Mouse (Mus musculus) kidney, postnatal 0 days (tissue): ENCODE data around the gene Fndc3b. TPM values are rescaled to one million over a fixed set of nuclear protein-coding genes. Genes with fewer than 3 reads are reported as not detected.

Experiments
- ATAC-seq: fragments of 200-750 bp; cut with Nextera tagmentation; replicated peaks from 2 replicates; pipeline ENCODE4 v1.8.0; 2017; ENCODE audit warnings: low read depth, moderate number of reproducible peaks, moderate TSS enrichment, moderate library complexity; ENCODE audit not compliant: low FRiP score
- DNase-seq: peaks from one replicate; pipeline ENCODE4 v3.0.0-alpha.2; 2016; ENCODE audit warnings: low spot score
- H3K27ac ChIP-seq: fragments of 300-500 bp; sonication (generic); 2 replicates; pipeline ENCODE4 v1.5.1; 2014; ENCODE audit warnings: mild to moderate bottlenecking
- H3K27me3 ChIP-seq: fragments of 300-500 bp; sonication (generic); 2 replicates; pipeline ENCODE4 v1.6.1; 2014; ENCODE audit warnings: low read length, mixed read lengths; ENCODE audit not compliant: insufficient read depth
- H3K36me3 ChIP-seq: fragments of 300-500 bp; sonication (generic); 2 replicates; pipeline ENCODE4 v1.6.1; 2014; ENCODE audit warnings: low read length, mixed read lengths; ENCODE audit not compliant: insufficient read depth
- H3K4me1 ChIP-seq: fragments of 300-500 bp; sonication (generic); replicated peaks from 2 replicates; pipeline ENCODE4 v1.6.1; 2014; ENCODE audit warnings: antibody characterized with exemption, low read length, mixed read lengths; ENCODE audit not compliant: insufficient read depth
- H3K4me2 ChIP-seq: fragments of 300-500 bp; sonication (generic); 2 replicates; pipeline ENCODE4 v1.6.1; 2014; ENCODE audit warnings: mild to moderate bottlenecking, low read length, moderate library complexity, mixed read lengths
- H3K4me3 ChIP-seq: fragments of 300-500 bp; sonication (generic); replicated peaks from 2 replicates; pipeline ENCODE4 v1.5.1; 2014; ENCODE audit warnings: low read depth, low read length
- H3K9ac ChIP-seq: fragments of 300-500 bp; sonication (generic); 2 replicates; pipeline ENCODE4 v1.6.1; 2014; ENCODE audit warnings: low read depth, low read length
- H3K9me3 ChIP-seq: fragments of 300-500 bp; sonication (generic); replicated peaks from 2 replicates; pipeline ENCODE4 v1.6.1; 2016; ENCODE audit warnings: low read length, inconsistent platforms, mixed read lengths
- CTCF ChIP-seq: IDR thresholded peaks from 2 replicates; pipeline ENCODE4 v1.5.1; 2016; ENCODE audit warnings: antibody characterized with exemption, low read depth, mild to moderate bottlenecking, moderate library complexity
- WGBS: fragments of 180-500 bp; shearing (Covaris S2); extraction: QIAGEN DNeasy Blood & Tissue Kit; methylation state at CpG from one replicate; pipeline ENCODE4 v1.1.7; 2014; 5-methylcytosine and 5-hydroxymethylcytosine counted together
- polyA plus RNA-seq: library from polyadenylated mRNA; unstranded; fragments of >200 nt; fragmentation: Nextera tagmentation; extraction: Ambion mirVana; gene quantifications from 2 replicates; pipeline ENCODE4 v1.2.1, GENCODE M21; 2015

Fndc3b gene
- polyA plus RNA-seq, 1 experiment from 2014 or later = 23.1 TPM

GRCm38 (mm10) chr3:27544061-27544460 is 167.0 kb downstream of the Fndc3b start:
- H3K4me3 ChIP-seq = no peak overlapping the region
- H3K27ac ChIP-seq = no peak overlapping the region
- no peaks in the 10 kb centered on the region for H3K4me1 ChIP-seq
- H3K27me3 ChIP-seq = no peaks in the 10 kb centered on the region
- WGBS = 90% methylated on average over 11 of the region's 11 CpGs
- H3K4me2 ChIP-seq = no peak overlapping the region
- H3K36me3 ChIP-seq = peaks cover 7% of the 10 kb centered on the region; the same call in 1 of the 2 replicates
- TF ChIP-seq CTCF = no peak
- ATAC-seq = no peak
- no peaks in the 10 kb centered on the region for H3K9me3 ChIP-seq
- H3K9ac ChIP-seq = no peak overlapping the region
- DNase-seq = no peak

GRCm38 (mm10) chr3:27541841-27542240 is 169.3 kb downstream of the Fndc3b start:
- ATAC-seq = no peak
- Histone ChIP-seq H3K4me2 (no peak overlapping the region), H3K4me1 (no peaks in the 10 kb centered on the region), H3K27me3 (no peaks in the 10 kb centered on the region), H3K4me3 (no peak overlapping the region), H3K27ac (no peak overlapping the region), H3K9ac (no peak overlapping the region), H3K9me3 (no peaks in the 10 kb centered on the region), H3K36me3 (peaks cover 12% of the 10 kb centered on the region)
- no peak for DNase-seq
- no peak for TF ChIP-seq CTCF
- WGBS = 93% methylated on average over 12 of the region's 12 CpGs

GRCm38 (mm10) chr3:27541181-27541580 is 169.9 kb downstream of the Fndc3b start:
- H3K36me3 ChIP-seq = peaks cover 12% of the 10 kb centered on the region
- H3K4me1 ChIP-seq = no peaks in the 10 kb centered on the region
- 88% methylated on average over 3 of the region's 3 CpGs for WGBS
- no peak for ATAC-seq
- no peaks in the 10 kb centered on the region for H3K27me3 ChIP-seq
- no peak overlapping the region for H3K9ac ChIP-seq
- H3K4me2 ChIP-seq = no peak overlapping the region
- DNase-seq = no peak
- H3K9me3 ChIP-seq = no peaks in the 10 kb centered on the region
- no peak overlapping the region for H3K4me3 ChIP-seq
- H3K27ac ChIP-seq = no peak overlapping the region
- no peak for TF ChIP-seq CTCF

- Histone ChIP-seq H3K27ac (no peak overlapping the region), H3K9ac (no peak overlapping the region), H3K36me3 (peaks cover 39% of the 10 kb centered on the region; the same call in 1 of the 2 replicates), H3K4me3 (no peak overlapping the region), H3K4me2 (no peak overlapping the region), H3K9me3 (no peaks in the 10 kb centered on the region), H3K4me1 (no peaks in the 10 kb centered on the region), H3K27me3 (no peaks in the 10 kb centered on the region)
- no peak for TF ChIP-seq CTCF
- ATAC-seq = no peak
- 81% methylated on average over 3 of the region's 3 CpGs for WGBS
- DNase-seq = no peak
Observed at GRCm38 (mm10) chr3:27534208-27534607, 176.9 kb downstream of the Fndc3b start.

GRCm38 (mm10) chr3:27533721-27534120 is 177.4 kb downstream of the Fndc3b start:
- no peak for TF ChIP-seq CTCF
- H3K4me2 ChIP-seq = no peak overlapping the region
- H3K4me3 ChIP-seq = no peak overlapping the region
- H3K36me3 ChIP-seq = peaks cover 39% of the 10 kb centered on the region; the same call in 1 of the 2 replicates
- no peak overlapping the region for H3K27ac ChIP-seq
- no peak overlapping the region for H3K9ac ChIP-seq
- no peak for ATAC-seq
- 82% methylated on average over 4 of the region's 4 CpGs for WGBS
- no peak for DNase-seq
- no peaks in the 10 kb centered on the region for H3K4me1 ChIP-seq
- H3K27me3 ChIP-seq = no peaks in the 10 kb centered on the region
- no peaks in the 10 kb centered on the region for H3K9me3 ChIP-seq

GRCm38 (mm10) chr3:27531993-27532392 is 179.1 kb downstream of the Fndc3b start:
- no peaks in the 10 kb centered on the region for H3K27me3 ChIP-seq
- 59% methylated on average over 4 of the region's 4 CpGs for WGBS
- ATAC-seq (no peak), DNase-seq (no peak)
- H3K4me3 ChIP-seq = no peak overlapping the region
- no peaks in the 10 kb centered on the region for H3K9me3 ChIP-seq
- H3K36me3 ChIP-seq = peaks cover 37% of the 10 kb centered on the region
- no peak overlapping the region for H3K9ac ChIP-seq
- no peak for TF ChIP-seq CTCF
- no peak overlapping the region for H3K4me2 ChIP-seq
- no peaks in the 10 kb centered on the region for H3K4me1 ChIP-seq
- no peak overlapping the region for H3K27ac ChIP-seq

- peaks cover 31% of the 10 kb centered on the region for H3K36me3 ChIP-seq
- no peak overlapping the region for H3K27ac ChIP-seq
- H3K4me2 ChIP-seq = no peak overlapping the region
- DNase-seq = no peak
- no peak overlapping the region for H3K4me3 ChIP-seq
- H3K9ac ChIP-seq = no peak overlapping the region
- no peaks in the 10 kb centered on the region for H3K9me3 ChIP-seq
- no peak for ATAC-seq
- H3K4me1 ChIP-seq = no peaks in the 10 kb centered on the region
- H3K27me3 ChIP-seq = no peaks in the 10 kb centered on the region
- 60% methylated on average over 7 of the region's 7 CpGs for WGBS
- TF ChIP-seq CTCF = no peak
Observed at GRCm38 (mm10) chr3:27530370-27530769, 180.7 kb downstream of the Fndc3b start.
